Mouse (Mus musculus): ENCODE results near the gene Zfp575. TPM values are rescaled to one million over a fixed set of nuclear protein-coding genes. Genes with fewer than 3 reads are reported as not detected.

Gene Zfp575
- polyA plus RNA-seq, 1 experiment from 2014 or later: 3.8 TPM

DNA sequence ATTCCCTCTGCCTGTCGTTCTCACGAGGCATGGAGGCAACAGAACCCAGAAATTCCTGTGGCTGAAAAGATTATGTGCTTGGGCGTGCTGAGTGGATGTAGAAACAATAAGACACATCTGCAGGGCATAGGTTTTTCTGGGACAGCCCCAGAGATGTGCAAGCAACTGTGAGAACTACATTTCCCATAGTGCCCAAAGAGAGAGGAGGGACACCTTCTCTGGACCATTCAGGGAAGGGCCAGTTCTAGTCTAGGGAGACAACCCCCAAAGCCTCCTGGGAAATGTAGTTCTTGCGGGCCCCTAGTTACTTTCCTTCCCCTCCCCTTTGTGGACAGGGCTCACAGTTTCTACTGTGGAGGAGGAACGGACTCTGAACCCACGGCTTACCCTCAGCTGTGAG, 20.6 kb upstream of the Zfp575 start:
- no peaks in the 10 kb centered on the region for H3K36me3 ChIP-seq (ENCODE audit: insufficient read depth, low read length)
- WGBS: 54% methylated on average over 6 of the region's 6 CpGs
- H3K4me1 ChIP-seq (ENCODE audit: insufficient read depth, low read length): peaks cover 26% of the 10 kb centered on the region
- H3K27me3 ChIP-seq (ENCODE audit: insufficient read depth, low read length): peaks cover 37% of the 10 kb centered on the region
- H3K4me3 ChIP-seq (ENCODE audit: low read length): no peak overlapping the region
- peak; percentile 73 for ATAC-seq (ENCODE audit: low FRiP score, low TSS enrichment)
- no peaks in the 10 kb centered on the region for H3K9me3 ChIP-seq (ENCODE audit: low read length)
- H3K27ac ChIP-seq (ENCODE audit: low read length): no peak overlapping the region
- no peak overlapping the region for H3K4me2 ChIP-seq (replicated peaks; ENCODE audit: low read depth, low read length)
- H3K9ac ChIP-seq (replicated peaks; ENCODE audit: low read length): no peak overlapping the region

DNA sequence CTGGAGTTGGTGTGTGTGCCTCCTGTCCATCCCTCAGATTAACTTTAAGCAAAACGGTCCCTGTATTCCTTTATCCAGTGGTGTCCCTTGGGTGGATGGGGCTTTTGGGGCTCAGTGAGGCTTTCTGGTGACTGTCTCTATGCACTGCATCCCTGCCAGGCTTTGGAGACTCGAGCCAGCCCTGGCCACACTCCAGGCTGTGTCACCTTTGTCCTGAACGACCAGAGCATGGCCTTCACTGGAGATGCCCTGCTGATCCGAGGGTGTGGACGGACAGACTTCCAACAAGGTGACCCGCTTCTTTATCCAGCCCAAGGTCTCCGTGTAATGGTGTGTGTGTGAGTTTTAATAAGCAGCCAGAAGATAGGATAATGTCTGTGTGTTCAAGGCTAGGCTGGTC, 18.6 kb upstream of the Zfp575 start:
- no peaks in the 10 kb centered on the region for H3K36me3 ChIP-seq (ENCODE audit: insufficient read depth, low read length)
- no peaks in the 10 kb centered on the region for H3K9me3 ChIP-seq (ENCODE audit: low read length)
- no peak for ATAC-seq (ENCODE audit: low FRiP score, low TSS enrichment)
- WGBS: 84% methylated on average over 7 of the region's 7 CpGs
- H3K4me2 ChIP-seq (replicated peaks; ENCODE audit: low read depth, low read length): no peak overlapping the region
- H3K9ac ChIP-seq (replicated peaks; ENCODE audit: low read length): no peak overlapping the region
- peaks cover 11% of the 10 kb centered on the region for H3K4me1 ChIP-seq (ENCODE audit: insufficient read depth, low read length)
- no peak overlapping the region for H3K4me3 ChIP-seq (ENCODE audit: low read length)
- no peak overlapping the region for H3K27ac ChIP-seq (ENCODE audit: low read length)
- H3K27me3 ChIP-seq (ENCODE audit: insufficient read depth, low read length): peaks cover 19% of the 10 kb centered on the region

DNA sequence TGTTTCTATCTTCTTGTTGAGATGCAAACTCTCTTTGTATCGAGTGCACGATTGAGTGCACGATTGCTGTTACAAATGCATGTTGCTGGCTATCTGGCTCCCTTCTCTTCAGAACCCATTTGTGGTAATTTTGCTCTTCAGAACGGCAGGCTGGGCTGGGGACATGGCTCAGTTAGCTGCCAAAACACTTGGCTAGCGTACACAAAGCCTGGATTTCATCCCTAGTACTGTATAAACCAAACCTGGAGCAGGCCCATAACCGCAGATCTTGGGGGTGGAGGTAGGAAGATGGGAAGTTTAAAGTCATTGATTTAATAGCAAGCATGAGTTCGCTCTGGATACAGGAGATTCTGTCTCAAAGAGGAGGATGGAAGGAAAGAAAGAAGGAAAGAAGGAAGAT, 18.1 kb upstream of the Zfp575 start:
- H3K4me1 ChIP-seq (ENCODE audit: insufficient read depth, low read length): peaks cover 6% of the 10 kb centered on the region
- H3K27me3 ChIP-seq (ENCODE audit: insufficient read depth, low read length): peaks cover 14% of the 10 kb centered on the region
- H3K4me3 ChIP-seq (ENCODE audit: low read length): no peak overlapping the region
- H3K9me3 ChIP-seq (ENCODE audit: low read length): no peaks in the 10 kb centered on the region
- 88% methylated on average over 7 of the region's 7 CpGs for WGBS
- no peak overlapping the region for H3K4me2 ChIP-seq (replicated peaks; ENCODE audit: low read depth, low read length)
- ATAC-seq (ENCODE audit: low FRiP score, low TSS enrichment): no peak
- H3K36me3 ChIP-seq (ENCODE audit: insufficient read depth, low read length): no peaks in the 10 kb centered on the region
- no peak overlapping the region for H3K27ac ChIP-seq (ENCODE audit: low read length)
- H3K9ac ChIP-seq (replicated peaks; ENCODE audit: low read length): no peak overlapping the region

DNA sequence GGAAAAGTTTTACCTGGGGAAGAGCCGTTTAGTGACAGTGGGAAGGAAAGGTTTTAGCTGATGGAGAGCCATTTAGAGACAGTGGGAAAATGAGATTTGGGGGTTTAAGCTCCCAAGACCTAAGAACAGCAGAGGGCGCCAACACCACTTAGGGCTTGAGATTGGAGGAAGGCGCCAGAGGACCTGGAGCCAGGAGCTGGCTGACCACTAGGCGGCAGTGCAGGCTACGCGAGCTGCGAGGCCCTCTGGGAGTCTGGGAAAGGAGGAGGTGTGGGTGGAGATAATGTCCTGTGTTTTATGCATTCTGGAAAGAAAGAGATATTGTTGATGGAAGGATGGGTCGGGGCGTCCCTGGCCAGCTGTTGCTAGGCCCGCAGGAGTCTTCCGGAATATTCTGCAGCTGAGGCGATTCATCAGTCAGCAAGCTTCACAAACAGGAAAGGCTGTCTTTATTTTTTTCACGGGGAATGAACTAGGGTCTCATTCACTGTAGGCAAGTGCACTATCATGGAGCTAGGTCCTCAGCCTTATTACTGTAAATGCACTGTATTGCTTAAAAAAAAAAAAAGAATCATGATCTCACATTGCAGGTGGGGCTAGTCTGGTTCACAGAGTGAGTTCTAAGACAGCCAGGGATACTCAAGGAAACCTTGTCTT, 13.6 kb upstream of the Zfp575 start:
- peak; percentile 85 for ATAC-seq (ENCODE audit: low FRiP score, low TSS enrichment)
- Histone ChIP-seq H3K36me3 (ENCODE audit: insufficient read depth, low read length) (no peaks in the 10 kb centered on the region), H3K27me3 (ENCODE audit: insufficient read depth, low read length) (no peaks in the 10 kb centered on the region), H3K9ac (replicated peaks; ENCODE audit: low read length) (0 out of 2 replicates have a peak overlapping the region, but pooled peaks have one; percentile 22), H3K9me3 (ENCODE audit: low read length) (no peaks in the 10 kb centered on the region), H3K4me1 (ENCODE audit: insufficient read depth, low read length) (no peaks in the 10 kb centered on the region), H3K27ac (ENCODE audit: low read length) (no peak overlapping the region), H3K4me2 (replicated peaks; ENCODE audit: low read depth, low read length) (peak overlapping the region; percentile 40), H3K4me3 (ENCODE audit: low read length) (peak overlapping the region; percentile 7; the same call in 1 of the 2 replicates)
- 5% methylated on average over 13 of the region's 13 CpGs for WGBS

DNA sequence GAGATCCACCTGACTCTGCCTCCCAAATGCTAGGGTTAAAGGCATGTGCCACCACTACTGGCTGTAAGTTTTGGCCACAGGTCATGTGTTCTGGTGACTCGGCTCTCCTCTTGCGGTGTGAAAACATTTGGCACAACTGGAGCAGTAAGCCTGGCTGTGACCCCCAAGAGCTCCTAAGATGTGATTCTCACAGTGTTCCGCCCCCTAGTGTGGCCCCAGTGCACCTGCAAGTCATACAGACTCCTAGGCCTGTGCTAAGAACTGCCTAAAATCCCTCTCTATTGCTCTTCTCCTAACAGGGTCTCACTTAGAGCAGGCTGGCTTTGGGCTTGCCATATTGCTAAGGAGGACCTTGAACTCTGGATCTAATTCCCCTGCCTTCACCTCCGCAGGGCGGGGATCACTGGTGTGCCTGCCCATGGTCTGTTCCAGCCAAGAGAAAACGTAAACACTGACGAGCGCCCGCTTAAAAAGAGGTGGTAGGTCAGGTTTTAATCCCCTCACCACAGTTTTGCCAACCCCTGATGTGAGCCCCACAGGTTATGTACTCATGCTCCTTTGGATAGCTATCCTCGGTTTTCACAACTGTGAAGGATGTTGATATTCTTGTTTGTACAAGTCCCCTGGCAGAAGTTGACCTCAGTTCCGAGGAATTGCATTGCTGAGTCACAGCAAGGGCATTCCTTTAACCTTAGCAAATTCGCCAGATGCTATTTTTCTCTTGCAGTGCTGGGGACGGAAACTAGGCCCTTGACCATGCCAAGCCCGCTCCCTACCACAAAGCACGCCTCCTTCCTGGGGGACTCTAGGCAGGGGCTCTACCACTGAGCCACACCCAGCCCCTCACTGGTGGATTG, 12.0 kb upstream of the Zfp575 start:
- Histone ChIP-seq H3K4me1 (ENCODE audit: insufficient read depth, low read length) (0 out of 2 replicates have a peak, but pooled peaks cover 11% of the 10 kb centered on the region), H3K27ac (ENCODE audit: low read length) (no peak overlapping the region), H3K4me2 (replicated peaks; ENCODE audit: low read depth, low read length) (no peak overlapping the region), H3K9me3 (ENCODE audit: low read length) (no peaks in the 10 kb centered on the region), H3K9ac (replicated peaks; ENCODE audit: low read length) (no peak overlapping the region), H3K4me3 (ENCODE audit: low read length) (no peak overlapping the region), H3K36me3 (ENCODE audit: insufficient read depth, low read length) (no peaks in the 10 kb centered on the region), H3K27me3 (ENCODE audit: insufficient read depth, low read length) (no peaks in the 10 kb centered on the region)
- WGBS: 79% methylated on average over 15 of the region's 15 CpGs
- ATAC-seq (ENCODE audit: low FRiP score, low TSS enrichment): no peak

DNA sequence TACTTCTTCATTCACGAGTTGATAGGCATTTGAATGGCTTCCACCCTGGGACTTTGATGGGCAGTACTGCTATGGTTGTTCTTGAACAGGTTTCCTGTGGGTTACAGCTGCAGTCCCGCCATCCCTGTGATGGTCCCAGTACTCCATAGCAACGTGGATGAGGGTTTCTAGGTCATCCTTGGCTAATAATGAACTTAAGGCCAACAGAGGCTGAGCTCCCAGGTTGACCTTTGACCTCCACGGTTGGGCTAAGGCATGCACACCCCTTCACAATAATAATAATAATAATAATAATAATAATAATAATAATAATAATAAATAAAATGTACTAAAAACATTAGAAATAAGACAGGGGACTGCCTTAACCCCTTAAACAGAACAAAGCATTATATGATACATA, 10.7 kb upstream of the Zfp575 start:
- Histone ChIP-seq H3K4me3 (ENCODE audit: low read length) (no peak overlapping the region), H3K4me2 (replicated peaks; ENCODE audit: low read depth, low read length) (no peak overlapping the region), H3K4me1 (ENCODE audit: insufficient read depth, low read length) (peaks cover 20% of the 10 kb centered on the region; the same call in 1 of the 2 replicates), H3K9ac (replicated peaks; ENCODE audit: low read length) (no peak overlapping the region), H3K27me3 (ENCODE audit: insufficient read depth, low read length) (no peaks in the 10 kb centered on the region), H3K36me3 (ENCODE audit: insufficient read depth, low read length) (no peaks in the 10 kb centered on the region), H3K27ac (ENCODE audit: low read length) (no peak overlapping the region), H3K9me3 (ENCODE audit: low read length) (no peaks in the 10 kb centered on the region)
- 73% methylated on average over 4 of the region's 4 CpGs for WGBS
- ATAC-seq (ENCODE audit: low FRiP score, low TSS enrichment): no peak

DNA sequence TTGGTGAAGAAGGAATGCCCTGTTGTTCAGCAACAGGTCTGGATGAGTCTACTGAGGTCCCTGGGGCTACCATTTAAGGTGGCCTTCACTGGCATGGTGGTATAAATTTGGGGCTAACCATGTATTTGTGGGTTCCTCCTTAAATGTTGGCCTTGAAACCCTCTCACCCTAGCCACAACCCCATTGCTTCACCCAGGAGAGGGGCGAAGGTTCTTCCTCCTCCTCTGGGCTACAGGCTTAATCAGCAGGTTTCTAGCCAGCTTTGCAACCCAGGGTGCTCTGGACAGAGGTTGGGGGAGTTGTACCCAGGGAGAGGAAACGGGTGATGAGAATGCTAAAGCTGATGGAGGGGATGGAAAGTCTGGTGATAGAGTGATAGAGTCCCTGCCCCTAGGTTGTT, 8.0 kb upstream of the Zfp575 start:
- no peak for ATAC-seq (ENCODE audit: low FRiP score, low TSS enrichment)
- Histone ChIP-seq H3K4me1 (ENCODE audit: insufficient read depth, low read length) (peaks cover 34% of the 10 kb centered on the region), H3K27me3 (ENCODE audit: insufficient read depth, low read length) (no peaks in the 10 kb centered on the region), H3K36me3 (ENCODE audit: insufficient read depth, low read length) (no peaks in the 10 kb centered on the region), H3K9me3 (ENCODE audit: low read length) (no peaks in the 10 kb centered on the region), H3K4me3 (ENCODE audit: low read length) (no peak overlapping the region), H3K4me2 (replicated peaks; ENCODE audit: low read depth, low read length) (peak overlapping the region; percentile 82), H3K27ac (ENCODE audit: low read length) (no peak overlapping the region), H3K9ac (replicated peaks; ENCODE audit: low read length) (no peak overlapping the region)
- WGBS: 67% methylated on average over 2 of the region's 2 CpGs

DNA sequence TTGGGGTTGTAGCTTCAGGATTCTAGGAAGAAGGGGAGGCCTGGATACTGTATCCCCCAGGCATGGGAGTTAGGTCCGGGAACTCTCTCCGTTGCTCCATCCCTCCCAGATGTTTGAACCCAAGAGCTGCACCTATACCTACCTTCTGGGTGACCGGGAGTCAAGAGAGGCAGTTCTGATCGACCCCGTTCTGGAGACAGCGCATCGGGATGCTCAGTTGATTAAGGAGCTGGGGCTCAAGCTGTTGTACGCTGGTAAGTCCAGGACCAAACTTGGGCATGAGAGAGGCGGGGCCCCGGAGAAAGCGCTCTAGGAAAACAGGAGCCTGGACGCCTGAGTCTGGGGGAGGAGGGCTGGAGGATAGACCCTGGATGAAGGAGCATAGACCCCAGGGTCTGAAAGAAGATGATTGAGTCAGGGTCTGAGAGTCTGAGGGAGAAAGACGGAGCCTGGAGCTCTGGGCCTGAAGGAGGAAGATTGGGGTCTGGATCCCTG, 6.9 kb upstream of the Zfp575 start:
- H3K4me1 ChIP-seq (ENCODE audit: insufficient read depth, low read length): peaks cover 34% of the 10 kb centered on the region
- peak overlapping the region; percentile 82 for H3K4me2 ChIP-seq (replicated peaks; ENCODE audit: low read depth, low read length)
- WGBS: 3% methylated on average over 13 of the region's 13 CpGs
- peak overlapping the region; percentile 85 for H3K9ac ChIP-seq (replicated peaks; ENCODE audit: low read length)
- peak overlapping the region; percentile 77 for H3K4me3 ChIP-seq (ENCODE audit: low read length)
- H3K36me3 ChIP-seq (ENCODE audit: insufficient read depth, low read length): no peaks in the 10 kb centered on the region
- 0 out of 2 replicates have a peak, but pooled peaks have one; percentile 5 for ATAC-seq (ENCODE audit: low FRiP score, low TSS enrichment)
- H3K9me3 ChIP-seq (ENCODE audit: low read length): no peaks in the 10 kb centered on the region
- H3K27ac ChIP-seq (ENCODE audit: low read length): peak overlapping the region; percentile 21; the same call in 1 of the 2 replicates
- no peaks in the 10 kb centered on the region for H3K27me3 ChIP-seq (ENCODE audit: insufficient read depth, low read length)

DNA sequence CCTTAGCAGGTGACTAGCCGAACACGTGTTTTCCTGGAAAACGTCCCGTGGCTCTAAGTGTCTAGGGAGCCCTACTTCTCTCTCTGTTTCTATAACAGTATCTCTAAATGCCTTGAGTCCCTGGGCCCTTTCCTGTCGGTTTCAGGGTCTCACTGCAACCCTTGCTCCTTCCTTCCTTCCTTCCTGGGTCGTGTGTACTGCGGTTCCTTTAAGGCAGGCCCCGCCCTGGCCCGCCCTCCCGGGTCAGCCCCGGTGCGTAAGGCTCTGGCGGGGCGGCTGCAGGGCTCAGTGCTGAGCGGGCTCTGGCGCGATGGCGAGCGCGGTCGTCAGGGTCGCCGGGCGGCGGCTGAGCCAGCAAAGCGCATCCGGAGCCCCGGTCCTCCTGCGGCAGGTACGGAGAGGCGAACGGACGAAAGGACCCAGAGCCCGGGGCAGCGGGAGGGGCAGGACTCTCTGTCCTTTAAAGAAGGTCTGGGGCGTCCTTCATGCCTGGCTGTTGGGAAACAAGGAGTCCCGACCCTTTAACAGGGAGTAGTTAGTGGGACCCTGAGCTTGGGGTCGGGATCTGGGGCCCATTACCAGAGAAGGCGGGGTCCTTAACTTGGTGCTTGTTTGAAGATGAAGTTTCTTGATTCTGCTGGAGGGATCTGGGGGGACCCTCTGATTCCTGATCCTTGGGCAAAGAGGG, 6.3 kb upstream of the Zfp575 start:
- Histone ChIP-seq H3K4me1 (ENCODE audit: insufficient read depth, low read length) (peaks cover 34% of the 10 kb centered on the region), H3K9me3 (ENCODE audit: low read length) (no peaks in the 10 kb centered on the region), H3K36me3 (ENCODE audit: insufficient read depth, low read length) (no peaks in the 10 kb centered on the region), H3K9ac (replicated peaks; ENCODE audit: low read length) (peak overlapping the region; percentile 85), H3K27me3 (ENCODE audit: insufficient read depth, low read length) (no peaks in the 10 kb centered on the region), H3K4me2 (replicated peaks; ENCODE audit: low read depth, low read length) (peak overlapping the region; percentile 82), H3K27ac (ENCODE audit: low read length) (peak overlapping the region; percentile 21; the same call in 1 of the 2 replicates), H3K4me3 (ENCODE audit: low read length) (peak overlapping the region; percentile 77)
- WGBS: 2% methylated on average over 37 of the region's 39 CpGs
- ATAC-seq (ENCODE audit: low FRiP score, low TSS enrichment): peak; percentile 91

Measured in kidney, embryonic 16.5 days (tissue).